Mouse (Mus musculus): ENCODE data around the gene Tmem247. TPM values are rescaled to one million over a fixed set of nuclear protein-coding genes. Genes with fewer than 3 reads are reported as not detected.

The Tmem247 gene
- polyA plus RNA-seq (2012; rRNA removed): not detected in 2 replicates

GRCm38 (mm10) chr17:86917048-86917447 lies at the start of gene Tmem247:
Gene Tmem247 (plus strand): TSS chr17:86917348.
- TF ChIP-seq POLR2A (IDR thresholded peaks at IDR 0.05; ENCODE audit: borderline replicate concordance, extremely low read depth, insufficient read depth, insufficient read length, poor library complexity, severe bottlenecking) (no peak), CTCF (IDR thresholded peaks at IDR 0.05; ENCODE audit: borderline replicate concordance, extremely low read depth, insufficient read depth, insufficient read length) (no peak)
- no peak for DNase-seq (ENCODE audit: low read depth)

- DNase-seq (ENCODE audit: low read depth): peak; percentile 42
- TF ChIP-seq CTCF (IDR thresholded peaks at IDR 0.05; ENCODE audit: borderline replicate concordance, extremely low read depth, insufficient read depth, insufficient read length) (no peak), POLR2A (IDR thresholded peaks at IDR 0.05; ENCODE audit: borderline replicate concordance, extremely low read depth, insufficient read depth, insufficient read length, poor library complexity, severe bottlenecking) (no peak)
Observed at GRCm38 (mm10) chr17:86870586-86870985, 46.6 kb upstream of the Tmem247 start.

DNA sequence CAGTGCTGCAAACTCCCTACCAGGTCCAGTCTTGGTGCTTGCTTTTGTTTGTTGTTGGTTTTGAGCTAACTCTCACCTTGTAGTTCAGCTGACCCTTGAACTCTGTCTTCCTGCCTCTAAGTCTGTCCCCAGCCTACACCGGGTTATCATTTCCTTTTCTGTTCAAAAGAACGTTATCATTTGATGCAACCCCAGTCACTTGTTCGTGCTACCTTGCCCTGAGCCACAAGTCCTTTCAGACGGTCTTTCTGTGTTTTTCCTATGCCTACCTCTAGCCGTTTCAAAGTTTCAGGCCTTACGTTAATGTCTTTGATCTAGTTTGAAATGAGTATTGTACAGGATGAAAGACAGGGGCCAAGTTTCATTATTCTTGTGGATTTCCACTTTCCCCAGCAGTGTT lies 44.5 kb upstream of the Tmem247 start:
- TF ChIP-seq CTCF (IDR thresholded peaks at IDR 0.05; ENCODE audit: borderline replicate concordance, extremely low read depth, insufficient read depth, insufficient read length): no peak
- no peak for TF ChIP-seq POLR2A (IDR thresholded peaks at IDR 0.05; ENCODE audit: borderline replicate concordance, extremely low read depth, insufficient read depth, insufficient read length, poor library complexity, severe bottlenecking)
- no peak for DNase-seq (ENCODE audit: low read depth)

DNA sequence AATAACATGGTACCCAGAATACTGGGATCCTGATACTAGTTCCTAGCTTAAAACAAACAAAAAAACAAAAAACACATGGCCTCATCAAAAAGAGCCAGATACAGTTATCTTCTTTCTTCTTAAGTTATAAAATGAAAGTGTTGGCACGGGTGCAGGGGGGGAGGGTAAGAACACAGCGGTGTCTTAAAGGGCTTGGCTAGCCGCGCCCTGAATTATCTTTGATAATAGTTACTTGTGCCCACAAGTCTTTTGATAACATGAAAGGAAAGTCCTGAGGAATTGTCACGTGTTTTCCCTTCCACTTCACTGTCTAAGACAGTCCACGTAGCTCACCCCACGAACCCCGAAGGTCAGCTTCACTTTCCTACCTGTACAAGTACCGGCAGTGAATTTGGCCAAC lies 40.2 kb upstream of the Tmem247 start:
- TF ChIP-seq POLR2A (IDR thresholded peaks at IDR 0.05; ENCODE audit: borderline replicate concordance, extremely low read depth, insufficient read depth, insufficient read length, poor library complexity, severe bottlenecking): no peak
- no peak for TF ChIP-seq CTCF (IDR thresholded peaks at IDR 0.05; ENCODE audit: borderline replicate concordance, extremely low read depth, insufficient read depth, insufficient read length)
- no peak for DNase-seq (ENCODE audit: low read depth)

DNA sequence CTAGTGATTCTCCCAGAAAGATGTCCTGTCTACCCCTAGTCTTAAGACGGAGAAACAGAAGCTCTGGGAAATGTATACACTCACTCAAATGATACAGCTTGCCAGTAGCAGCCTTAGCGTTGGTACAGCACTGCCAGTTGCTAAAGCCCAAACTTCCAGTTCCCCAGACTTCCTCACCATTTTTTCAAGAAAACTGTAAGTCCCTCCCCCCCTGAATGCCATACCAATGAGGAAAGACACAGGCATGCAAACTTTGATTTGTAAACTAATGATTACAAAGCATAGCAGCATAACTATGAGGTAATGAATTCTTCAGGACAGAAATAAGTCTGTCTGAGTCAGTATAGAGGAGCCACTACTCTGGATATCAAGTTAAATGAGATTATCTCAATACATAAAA lies 39.4 kb upstream of the Tmem247 start:
- DNase-seq (ENCODE audit: low read depth): no peak
- TF ChIP-seq CTCF (IDR thresholded peaks at IDR 0.05; ENCODE audit: borderline replicate concordance, extremely low read depth, insufficient read depth, insufficient read length) (no peak), POLR2A (IDR thresholded peaks at IDR 0.05; ENCODE audit: borderline replicate concordance, extremely low read depth, insufficient read depth, insufficient read length, poor library complexity, severe bottlenecking) (no peak)

- peak; percentile 63 for DNase-seq (ENCODE audit: low read depth)
- TF ChIP-seq CTCF (IDR thresholded peaks at IDR 0.05; ENCODE audit: borderline replicate concordance, extremely low read depth, insufficient read depth, insufficient read length) (no peak), POLR2A (IDR thresholded peaks at IDR 0.05; ENCODE audit: borderline replicate concordance, extremely low read depth, insufficient read depth, insufficient read length, poor library complexity, severe bottlenecking) (no peak)
Observed at GRCm38 (mm10) chr17:86880056-86880455, 37.1 kb upstream of the Tmem247 start.

DNA sequence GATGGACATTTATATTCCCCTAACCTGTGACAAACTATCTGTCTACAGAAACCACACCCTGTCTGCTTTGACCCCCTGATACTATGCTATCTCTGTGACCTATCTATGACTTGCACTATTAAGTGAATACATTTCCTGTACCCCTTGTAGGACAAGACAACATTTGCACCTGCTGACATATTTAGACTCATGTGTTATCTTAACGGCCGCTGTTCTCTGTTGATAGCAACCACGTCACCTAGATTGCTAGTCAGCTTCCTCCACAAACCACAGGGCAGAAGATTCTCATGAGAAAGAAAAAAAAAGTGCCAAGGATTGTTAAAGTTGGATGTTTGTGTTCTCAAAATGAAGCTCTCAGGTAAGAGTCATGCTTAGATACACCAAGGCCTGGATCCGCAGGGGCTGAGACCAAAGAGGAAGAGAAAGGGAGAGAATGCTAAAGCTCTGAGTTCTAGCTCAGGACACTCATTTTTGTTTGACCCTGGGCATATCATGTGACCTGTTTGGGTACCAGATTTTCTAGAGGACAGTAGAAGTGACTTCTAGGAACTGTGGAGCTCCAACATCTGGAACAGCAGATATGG lies 36.6 kb upstream of the Tmem247 start:
- TF ChIP-seq POLR2A (IDR thresholded peaks at IDR 0.05; ENCODE audit: borderline replicate concordance, extremely low read depth, insufficient read depth, insufficient read length, poor library complexity, severe bottlenecking) (no peak), CTCF (IDR thresholded peaks at IDR 0.05; ENCODE audit: borderline replicate concordance, extremely low read depth, insufficient read depth, insufficient read length) (no peak)

DNA sequence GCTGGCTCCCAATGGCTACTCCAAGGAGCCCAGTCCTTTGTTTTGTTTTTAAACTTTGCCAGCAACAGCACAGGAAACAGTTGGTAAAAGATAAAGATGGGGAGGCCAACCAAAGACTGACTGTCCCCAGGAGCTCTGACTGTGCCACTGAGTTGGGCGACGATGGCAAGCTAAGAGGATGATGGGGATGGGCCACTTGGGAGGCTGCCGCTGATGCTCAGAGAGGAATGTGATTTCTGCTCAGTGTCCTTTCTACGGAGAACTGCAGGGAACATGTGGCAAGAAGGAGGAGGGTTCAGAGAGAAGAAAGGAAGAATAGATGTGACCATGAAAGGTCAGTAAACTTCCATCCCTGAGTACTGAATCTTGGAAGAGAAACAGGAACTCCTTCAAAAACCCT lies 22.0 kb upstream of the Tmem247 start:
- TF ChIP-seq POLR2A (IDR thresholded peaks at IDR 0.05; ENCODE audit: borderline replicate concordance, extremely low read depth, insufficient read depth, insufficient read length, poor library complexity, severe bottlenecking): no peak

More for the DNA sequence above, 36.6 kb upstream of the Tmem247 start:
- DNase-seq (ENCODE audit: low read depth): no peak

GRCm38 (mm10) chr17:86897486-86898165 lies 19.5 kb upstream of the Tmem247 start:
- no peak for TF ChIP-seq CTCF (IDR thresholded peaks at IDR 0.05; ENCODE audit: borderline replicate concordance, extremely low read depth, insufficient read depth, insufficient read length)
- no peak for TF ChIP-seq POLR2A (IDR thresholded peaks at IDR 0.05; ENCODE audit: borderline replicate concordance, extremely low read depth, insufficient read depth, insufficient read length, poor library complexity, severe bottlenecking)
- DNase-seq (ENCODE audit: low read depth): peak; percentile 13

More for the DNA sequence above, 22.0 kb upstream of the Tmem247 start:
- DNase-seq (ENCODE audit: low read depth): no peak

GRCm38 (mm10) chr17:86899821-86900220 lies 17.3 kb upstream of the Tmem247 start:
- no peak for DNase-seq (ENCODE audit: low read depth)
- no peak for TF ChIP-seq CTCF (IDR thresholded peaks at IDR 0.05; ENCODE audit: borderline replicate concordance, extremely low read depth, insufficient read depth, insufficient read length)
- no peak for TF ChIP-seq POLR2A (IDR thresholded peaks at IDR 0.05; ENCODE audit: borderline replicate concordance, extremely low read depth, insufficient read depth, insufficient read length, poor library complexity, severe bottlenecking)

GRCm38 (mm10) chr17:86900564-86900963 lies 16.6 kb upstream of the Tmem247 start:
- DNase-seq (ENCODE audit: low read depth): no peak

More at GRCm38 (mm10) chr17:86900564-86900963, 16.6 kb upstream of the Tmem247 start:
- no peak for TF ChIP-seq POLR2A (IDR thresholded peaks at IDR 0.05; ENCODE audit: borderline replicate concordance, extremely low read depth, insufficient read depth, insufficient read length, poor library complexity, severe bottlenecking)
- TF ChIP-seq CTCF (IDR thresholded peaks at IDR 0.05; ENCODE audit: borderline replicate concordance, extremely low read depth, insufficient read depth, insufficient read length): no peak

All from brain, embryonic 14.5 days (tissue).